Mouse (Mus musculus) MEL (cell line): ENCODE measurements at regions not wholly inside any gene's neighbourhood (a gene's known extent, or its start where the extent isn't known, plus 50 kb on each side); places are given as distances from the start of the nearest gene placed in this dataset.

Experiments
- CTCF ChIP-seq, 3 experiments: IDR thresholded peaks in 2 of 3; conservative IDR thresholded peaks in 1 of 3; 2 replicates each; pipeline ENCODE4 v1.5.1; 2011 to 2012; ENCODE audit warnings: low read length in 3 of 3, low read depth in 2 of 3, mild to moderate bottlenecking in 2 of 3, improper control_type of control experiment in 1 of 3, inconsistent platforms in 1 of 3, mixed read lengths in 1 of 3, moderate library complexity in 1 of 3; ENCODE audit not compliant: control insufficient read depth in 1 of 3, insufficient read depth in 1 of 3, poor library complexity in 1 of 3, severe bottlenecking in 1 of 3
- EP300 ChIP-seq, 2 experiments: IDR thresholded peaks; 2 replicates each; pipeline ENCODE4 v1.6.1; 2011; ENCODE audit warnings: improper control_type of control experiment in 2 of 2, low read length in 2 of 2, low read depth in 1 of 2, mild to moderate bottlenecking in 1 of 2
- NRF1 ChIP-seq: IDR thresholded peaks from 2 replicates; pipeline ENCODE4 v1.6.1; 2014; ENCODE audit warnings: low read depth, mild to moderate bottlenecking, inconsistent platforms, low read length, improper control_type of control experiment, moderate library complexity; ENCODE audit not compliant: poor library complexity, insufficient read depth, severe bottlenecking
- POLR2A ChIP-seq, 2 experiments: IDR thresholded peaks; 2 replicates each; pipeline ENCODE4 v1.6.1; 2011 to 2012; ENCODE audit warnings: low read length in 2 of 2, mild to moderate bottlenecking in 2 of 2, control low read depth in 1 of 2, improper control_type of control experiment in 1 of 2, low read depth in 1 of 2, moderate library complexity in 1 of 2; ENCODE audit not compliant: control insufficient read depth in 1 of 2, insufficient read depth in 1 of 2, poor library complexity in 1 of 2
- SIN3A ChIP-seq: IDR thresholded peaks from 2 replicates; pipeline ENCODE4 v1.6.1; 2012; ENCODE audit warnings: low read length, improper control_type of control experiment, inconsistent platforms
- USF1 ChIP-seq: IDR thresholded peaks from 2 replicates; pipeline ENCODE4 v1.6.1; 2014; ENCODE audit warnings: low read depth, mild to moderate bottlenecking, inconsistent platforms, low read length, improper control_type of control experiment, moderate library complexity

DNA sequence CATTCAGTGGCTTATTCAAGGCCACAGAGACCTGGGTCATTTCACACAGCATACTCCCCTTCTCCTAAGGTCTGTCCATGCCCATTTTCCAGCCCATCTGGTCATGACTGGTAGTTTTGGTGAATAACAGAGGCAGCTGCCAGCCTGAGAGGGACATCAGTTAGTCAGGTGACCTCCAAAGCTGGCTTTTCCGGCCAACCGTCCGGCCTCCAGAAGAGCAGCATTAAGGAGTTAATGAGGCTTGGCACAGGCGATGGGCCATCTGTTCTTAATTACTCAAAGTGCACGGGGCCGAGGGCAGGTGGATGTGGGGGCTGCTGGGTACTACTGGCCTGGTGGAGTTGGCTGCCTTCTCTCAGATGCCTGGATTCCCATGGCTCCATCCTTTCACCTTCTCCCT is 389.7 kb downstream of the Nucb2 start:
- TF ChIP-seq CTCF (IDR thresholded peaks at IDR 0.05 in 2 of 3, conservative IDR thresholded peaks at IDR 0.05 in 1 of 3; ENCODE audit: control insufficient read depth in 1 of 3, insufficient read depth in 1 of 3, low read depth in 2 of 3, low read length in 3 of 3, poor library complexity in 1 of 3, severe bottlenecking in 1 of 3) (no peak), USF1 (no peak), NRF1 (no peak), EP300 (IDR thresholded peaks at IDR 0.05; ENCODE audit: low read depth in 1 of 2, low read length in 2 of 2) (no peak), POLR2A (IDR thresholded peaks at IDR 0.05; ENCODE audit: control insufficient read depth in 1 of 2, insufficient read depth in 1 of 2, low read depth in 1 of 2, low read length in 2 of 2, poor library complexity in 1 of 2) (no peak), SIN3A (no peak)
